Mouse (Mus musculus) kidney, embryonic 15.5 days (tissue): ENCODE measurements at regions not wholly inside any gene's neighbourhood (a gene's known extent, or its start where the extent isn't known, plus 50 kb on each side); places are given as distances from the start of the nearest gene placed in this dataset.
"Not testable (repeated sequence)": the region's sequence is repeated elsewhere in the genome, so short reads cannot be mapped to it uniquely, and the experiment has no call there.

Experiments used
- ATAC-seq: fragments of 200-750 bp; cut with Nextera tagmentation; replicated peaks from 2 replicates; pipeline ENCODE4 v1.8.0; 2017; ENCODE audit warnings: moderate TSS enrichment; ENCODE audit not compliant: low FRiP score
- H3K27ac ChIP-seq: fragments of 300-500 bp; sonication (generic); 2 replicates; pipeline ENCODE4 v1.5.1; 2015; ENCODE audit warnings: mild to moderate bottlenecking, inconsistent platforms
- H3K27me3 ChIP-seq: fragments of 300-500 bp; sonication (generic); 2 replicates; pipeline ENCODE4 v1.6.1; 2015; ENCODE audit warnings: inconsistent platforms
- H3K36me3 ChIP-seq: fragments of 300-500 bp; sonication (generic); 2 replicates; pipeline ENCODE4 v1.6.1; 2015; ENCODE audit warnings: inconsistent platforms
- H3K4me1 ChIP-seq: fragments of 300-500 bp; sonication (generic); 2 replicates; pipeline ENCODE4 v1.6.1; 2015; ENCODE audit warnings: inconsistent platforms
- H3K4me2 ChIP-seq: fragments of 300-500 bp; sonication (generic); 2 replicates; pipeline ENCODE4 v1.6.1; 2015; ENCODE audit warnings: moderate library complexity, mild to moderate bottlenecking, inconsistent platforms
- H3K4me3 ChIP-seq: fragments of 300-500 bp; sonication (generic); replicated peaks from 2 replicates; pipeline ENCODE4 v1.5.1; 2015; ENCODE audit warnings: mild to moderate bottlenecking, inconsistent platforms
- H3K9ac ChIP-seq: fragments of 300-500 bp; sonication (generic); 2 replicates; pipeline ENCODE4 v1.6.1; 2015; ENCODE audit warnings: mild to moderate bottlenecking, inconsistent platforms
- H3K9me3 ChIP-seq: fragments of 300-500 bp; sonication (generic); replicated peaks from 2 replicates; pipeline ENCODE4 v1.6.1; 2016; ENCODE audit warnings: inconsistent platforms
- WGBS: fragments of 180-500 bp; shearing (Covaris S2); methylation state at CpG from one replicate; pipeline ENCODE4 v1.1.7; 2015; ENCODE audit warnings: mixed read lengths; 5-methylcytosine and 5-hydroxymethylcytosine counted together

GRCm38 (mm10) chr13:97333801-97334534, 93.1 kb downstream of the Enc1 start:
- no peaks in the 10 kb centered on the region for H3K9me3 ChIP-seq
- no peak overlapping the region for H3K27ac ChIP-seq
- WGBS, result 26% methylated on average over 10 of the region's 10 CpGs
- no peak overlapping the region for H3K4me2 ChIP-seq
- no peak for ATAC-seq
- H3K27me3 ChIP-seq, result no peaks in the 10 kb centered on the region
- H3K4me1 ChIP-seq, result peaks cover 19% of the 10 kb centered on the region
- H3K9ac ChIP-seq, result no peak overlapping the region
- H3K36me3 ChIP-seq, result no peaks in the 10 kb centered on the region
- H3K4me3 ChIP-seq, result no peak overlapping the region

- H3K9me3 ChIP-seq, result no peaks in the 10 kb centered on the region
- H3K4me1 ChIP-seq, result peaks cover 4% of the 10 kb centered on the region; the same call in 1 of the 2 replicates
- no peaks in the 10 kb centered on the region for H3K36me3 ChIP-seq
- no peak overlapping the region for H3K4me2 ChIP-seq
- H3K27me3 ChIP-seq, result no peaks in the 10 kb centered on the region
- 88% methylated on average over 14 of the region's 14 CpGs for WGBS
- no peak for ATAC-seq
- no peak overlapping the region for H3K4me3 ChIP-seq
- H3K9ac ChIP-seq, result no peak overlapping the region
- H3K27ac ChIP-seq, result no peak overlapping the region
Observed at GRCm38 (mm10) chr13:97331072-97331471, 90.2 kb downstream of the Enc1 start.

- ATAC-seq, H3K9me3 ChIP-seq, H3K4me3 ChIP-seq, H3K27me3 ChIP-seq, H3K36me3 ChIP-seq, H3K9ac ChIP-seq, H3K4me2 ChIP-seq: not testable (repeated sequence)
- WGBS, result 86% methylated on average over 3 of the region's 4 CpGs
- Histone ChIP-seq H3K27ac (0 out of 2 replicates have a peak overlapping the region, but pooled peaks have one; percentile 41), H3K4me1 (peaks cover 13% of the 10 kb centered on the region)
Observed at GRCm38 (mm10) chr13:97321307-97321706, 80.4 kb downstream of the Enc1 start.

GRCm38 (mm10) chr13:97320756-97321155, 79.9 kb downstream of the Enc1 start:
- WGBS, result 31% methylated on average over 4 of the region's 4 CpGs
- H3K9me3 ChIP-seq, result no peaks in the 10 kb centered on the region
- no peaks in the 10 kb centered on the region for H3K27me3 ChIP-seq
- H3K4me2 ChIP-seq, result no peak overlapping the region
- peaks cover 13% of the 10 kb centered on the region for H3K4me1 ChIP-seq
- H3K27ac ChIP-seq, result peak overlapping the region; percentile 41; the same call in 1 of the 2 replicates
- H3K4me3 ChIP-seq, result no peak overlapping the region
- H3K9ac ChIP-seq, result no peak overlapping the region
- no peaks in the 10 kb centered on the region for H3K36me3 ChIP-seq
- ATAC-seq, result no peak

GRCm38 (mm10) chr13:97320298-97320697, 79.4 kb downstream of the Enc1 start:
- Histone ChIP-seq H3K27ac (0 out of 2 replicates have a peak overlapping the region, but pooled peaks have one; percentile 14), H3K36me3 (no peaks in the 10 kb centered on the region), H3K9ac (no peak overlapping the region), H3K4me1 (peaks cover 13% of the 10 kb centered on the region), H3K9me3 (no peaks in the 10 kb centered on the region), H3K27me3 (0 out of 2 replicates have a peak, but pooled peaks cover 1% of the 10 kb centered on the region), H3K4me2 (no peak overlapping the region), H3K4me3 (no peak overlapping the region)
- ATAC-seq, result no peak
- WGBS, result 71% methylated on average over 1 of the region's 1 CpGs

- Histone ChIP-seq H3K4me2 (no peak overlapping the region), H3K9me3 (no peaks in the 10 kb centered on the region), H3K4me1 (peaks cover 22% of the 10 kb centered on the region), H3K27me3 (0 out of 2 replicates have a peak, but pooled peaks cover 3% of the 10 kb centered on the region), H3K9ac (no peak overlapping the region), H3K4me3 (no peak overlapping the region), H3K36me3 (no peaks in the 10 kb centered on the region), H3K27ac (no peak overlapping the region)
- peak; percentile 69 for ATAC-seq
- 9% methylated on average over 3 of the region's 3 CpGs for WGBS
Observed at GRCm38 (mm10) chr13:97317633-97318032, 76.7 kb downstream of the Enc1 start.

- Histone ChIP-seq H3K27ac (no peak overlapping the region), H3K9ac (no peak overlapping the region), H3K36me3 (no peaks in the 10 kb centered on the region), H3K4me3 (no peak overlapping the region), H3K9me3 (no peaks in the 10 kb centered on the region), H3K4me2 (0 out of 2 replicates have a peak overlapping the region, but pooled peaks have one; percentile 7), H3K27me3 (0 out of 2 replicates have a peak, but pooled peaks cover 3% of the 10 kb centered on the region), H3K4me1 (peaks cover 49% of the 10 kb centered on the region)
- WGBS, result 72% methylated on average over 16 of the region's 16 CpGs
- no peak for ATAC-seq
Observed at GRCm38 (mm10) chr13:97312420-97313370, 71.8 kb downstream of the Enc1 start.

GRCm38 (mm10) chr13:97311340-97311739, 70.4 kb downstream of the Enc1 start:
- Histone ChIP-seq H3K4me1 (peaks cover 48% of the 10 kb centered on the region), H3K4me3 (no peak overlapping the region), H3K36me3 (no peaks in the 10 kb centered on the region), H3K9ac (no peak overlapping the region), H3K27ac (peak overlapping the region; percentile 77), H3K9me3 (no peaks in the 10 kb centered on the region), H3K4me2 (0 out of 2 replicates have a peak overlapping the region, but pooled peaks have one; percentile 20), H3K27me3 (0 out of 2 replicates have a peak, but pooled peaks cover 3% of the 10 kb centered on the region)
- 2% methylated on average over 4 of the region's 4 CpGs for WGBS
- ATAC-seq, result peak; percentile 73

- Histone ChIP-seq H3K36me3 (no peaks in the 10 kb centered on the region), H3K27me3 (0 out of 2 replicates have a peak, but pooled peaks cover 3% of the 10 kb centered on the region), H3K4me1 (peaks cover 48% of the 10 kb centered on the region), H3K4me3 (no peak overlapping the region), H3K9me3 (no peaks in the 10 kb centered on the region), H3K9ac (no peak overlapping the region), H3K27ac (peak overlapping the region; percentile 77), H3K4me2 (no peak overlapping the region)
- 17% methylated on average over 3 of the region's 3 CpGs for WGBS
- ATAC-seq, result peak; percentile 68
Observed at GRCm38 (mm10) chr13:97310855-97311189, 69.9 kb downstream of the Enc1 start.

GRCm38 (mm10) chr13:97310186-97310854, 69.4 kb downstream of the Enc1 start:
- H3K4me2 ChIP-seq, result no peak overlapping the region
- WGBS, result 25% methylated on average over 8 of the region's 8 CpGs
- H3K36me3 ChIP-seq, result no peaks in the 10 kb centered on the region
- no peaks in the 10 kb centered on the region for H3K9me3 ChIP-seq
- no peak overlapping the region for H3K4me3 ChIP-seq
- peak overlapping the region; percentile 77 for H3K27ac ChIP-seq
- no peak overlapping the region for H3K9ac ChIP-seq
- H3K4me1 ChIP-seq, result peaks cover 48% of the 10 kb centered on the region
- H3K27me3 ChIP-seq, result 0 out of 2 replicates have a peak, but pooled peaks cover 2% of the 10 kb centered on the region
- peak; percentile 90 for ATAC-seq

GRCm38 (mm10) chr13:97309411-97309810, 68.5 kb downstream of the Enc1 start:
- no peaks in the 10 kb centered on the region for H3K27me3 ChIP-seq
- H3K27ac ChIP-seq, result peak overlapping the region; percentile 77; the same call in 1 of the 2 replicates
- 61% methylated on average over 3 of the region's 3 CpGs for WGBS
- H3K9ac ChIP-seq, result no peak overlapping the region
- no peak overlapping the region for H3K4me2 ChIP-seq
- no peaks in the 10 kb centered on the region for H3K36me3 ChIP-seq
- no peak overlapping the region for H3K4me3 ChIP-seq
- H3K4me1 ChIP-seq, result peaks cover 48% of the 10 kb centered on the region
- no peak for ATAC-seq
- H3K9me3 ChIP-seq, result no peaks in the 10 kb centered on the region
